Mouse (Mus musculus) retina, postnatal 7 days (tissue): ENCODE results near the gene Cpeb4.
"Not testable (repeated sequence)": the region's sequence is repeated elsewhere in the genome, so short reads cannot be mapped to it uniquely, and the experiment has no call there.

Experiments
- DNase-seq: peaks from one replicate; pipeline ENCODE4 v3.0.0-alpha.2; 2012; ENCODE audit warnings: low read depth, low spot score

Gene Cpeb4

GRCm38 (mm10) chr11:31974132-31974531, 102.1 kb downstream of the Cpeb4 start:
- DNase-seq = no peak

GRCm38 (mm10) chr11:31974826-31975225, 102.8 kb downstream of the Cpeb4 start:
- no peak for DNase-seq

GRCm38 (mm10) chr11:31975678-31976077, 103.7 kb downstream of the Cpeb4 start:
- no peak for DNase-seq

GRCm38 (mm10) chr11:31976137-31976536, 104.1 kb downstream of the Cpeb4 start:
- DNase-seq = no peak

DNA sequence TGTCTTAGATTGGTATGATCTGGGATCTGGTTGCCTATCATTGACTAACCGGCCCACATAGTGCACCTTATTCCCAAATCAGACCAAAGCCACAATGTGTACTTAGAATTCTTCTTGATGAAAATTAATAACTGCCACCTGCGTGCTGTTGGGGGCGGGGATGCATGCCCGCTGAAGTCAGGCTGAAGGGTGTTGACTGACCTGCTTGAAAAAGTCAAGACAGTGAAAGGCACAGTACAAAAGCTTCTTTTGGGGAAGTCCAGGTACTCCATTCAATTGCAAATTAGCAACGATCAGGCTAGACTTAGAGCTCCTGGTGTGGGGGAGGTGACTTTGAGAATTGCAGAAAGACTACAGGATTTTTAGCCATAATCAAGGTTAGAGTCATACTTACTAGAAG, 108.1 kb downstream of the Cpeb4 start:
- DNase-seq = not testable (repeated sequence)

- no peak for DNase-seq
These were observed 109.8 kb downstream of the Cpeb4 start for GRCm38 (mm10) chr11:31981830-31982229.

- not testable (repeated sequence) for DNase-seq
These were observed 110.4 kb downstream of the Cpeb4 start for GRCm38 (mm10) chr11:31982247-31982943.

- no peak for DNase-seq
These were observed 111.2 kb downstream of the Cpeb4 start for GRCm38 (mm10) chr11:31983249-31983648.

DNA sequence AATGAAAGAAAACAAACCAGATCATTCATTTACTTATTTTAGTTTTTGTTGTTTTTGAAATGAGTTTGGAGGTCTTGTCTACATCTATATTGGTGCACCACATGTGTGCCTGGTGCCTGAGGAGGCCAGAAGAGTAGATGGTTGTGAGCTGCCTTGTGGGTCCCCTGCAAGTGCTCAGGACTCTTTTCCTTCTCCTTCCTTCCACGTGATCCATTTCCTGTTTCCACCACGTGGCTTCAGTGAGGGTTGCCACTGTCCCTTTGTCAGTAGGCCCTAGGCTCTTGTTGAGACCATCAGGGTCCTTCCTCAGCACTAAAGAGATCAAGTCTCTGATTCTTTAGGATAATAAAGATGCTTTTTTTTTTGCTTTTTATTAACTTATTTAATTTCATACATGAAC, 112.8 kb downstream of the Cpeb4 start:
- no peak for DNase-seq
